Mouse (Mus musculus): Measurements from ENCODE around the gene Skap2. TPM values are rescaled to one million over a fixed set of nuclear protein-coding genes. Genes with fewer than 3 reads are reported as not detected.

The Skap2 gene
- total RNA-seq (2021): 1 to 10 TPM; 2.1 to 3.6 TPM
- long read RNA-seq, experiment 1, partial matches to known transcripts: 0 of 3 reads
- long read RNA-seq, experiment 1, other reads (novel, unspliced or antisense): 1 of 3 reads
- long read RNA-seq, experiment 2, partial matches to known transcripts: 0 of 4 reads
- long read RNA-seq, experiment 2, other reads (novel, unspliced or antisense): 2 of 4 reads

DNA sequence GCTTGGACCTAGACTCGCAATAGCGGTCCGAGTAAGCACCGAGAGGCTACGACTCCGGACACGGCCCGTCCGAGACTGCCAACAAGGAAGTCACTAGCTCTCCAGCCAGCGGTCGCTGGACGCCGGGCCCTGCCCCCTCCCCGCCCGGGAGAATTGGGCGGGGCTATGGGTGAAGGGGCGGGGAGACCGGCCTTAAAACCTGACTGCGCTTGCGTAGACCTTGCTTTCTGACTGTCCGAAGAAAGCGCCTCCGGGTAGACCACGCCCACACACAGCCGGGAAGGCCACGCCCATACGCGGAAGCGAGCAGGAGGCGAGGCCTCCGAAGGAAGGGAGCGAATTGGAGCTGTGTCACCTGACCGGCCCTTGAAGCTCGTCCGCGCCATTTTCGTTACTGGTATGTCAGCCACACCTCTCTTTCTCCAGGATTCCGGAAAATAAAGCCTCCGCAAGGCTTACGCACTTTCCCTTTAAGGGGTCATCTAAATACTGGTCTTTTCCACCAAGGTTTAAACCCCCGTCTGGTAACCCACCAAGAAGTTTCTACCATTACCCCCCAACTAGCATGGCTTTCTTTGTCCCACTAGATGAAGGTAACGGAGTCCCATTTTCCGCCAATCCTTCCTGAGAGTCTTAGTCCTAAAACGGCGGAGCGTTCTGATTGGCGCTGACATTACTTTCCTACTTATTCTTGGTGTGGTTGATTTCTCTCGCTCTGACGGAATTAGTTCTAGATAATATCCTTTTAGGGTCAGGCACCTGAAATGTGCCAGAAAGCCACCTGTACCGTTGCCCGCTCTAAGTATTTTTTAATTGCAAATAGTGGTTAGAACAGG lies at the start of gene Skap2:
Gene Skap2, minus strand, starts transcription at position 141 of the 836 bp plus-strand sequence.
- intact Hi-C loops (cut with DNase I): no loop called here
- DNase-seq: peak; percentile 98

DNA sequence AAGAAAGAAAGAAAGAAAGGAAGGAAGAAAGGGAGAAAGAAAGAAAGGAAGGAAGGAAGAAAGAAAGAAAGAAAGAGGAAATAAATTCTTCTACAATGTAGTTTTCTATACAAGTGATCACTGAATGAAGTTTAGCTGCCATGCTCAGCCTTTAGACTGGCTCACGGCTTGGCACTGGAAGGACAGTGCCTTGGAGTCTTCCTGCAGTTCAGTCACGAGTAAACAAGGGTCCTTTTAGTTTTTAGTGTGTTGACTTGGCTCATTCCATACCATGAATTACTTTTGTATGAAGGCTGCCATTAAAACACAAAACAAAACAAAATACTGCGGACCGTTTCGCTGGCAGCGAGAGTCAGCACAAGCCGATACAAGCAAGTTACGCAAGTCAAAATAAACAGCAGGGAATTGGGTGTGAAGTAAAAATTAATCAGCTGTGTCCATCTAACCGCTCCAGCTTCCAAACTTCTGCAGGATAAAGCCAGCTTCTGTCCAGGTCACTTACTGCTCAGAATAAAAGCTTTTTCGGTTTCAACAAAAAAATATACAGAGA lies 46.6 kb upstream of the Skap2 start:
- no peak for DNase-seq
- intact Hi-C loops (cut with DNase I): no loop called here

DNA sequence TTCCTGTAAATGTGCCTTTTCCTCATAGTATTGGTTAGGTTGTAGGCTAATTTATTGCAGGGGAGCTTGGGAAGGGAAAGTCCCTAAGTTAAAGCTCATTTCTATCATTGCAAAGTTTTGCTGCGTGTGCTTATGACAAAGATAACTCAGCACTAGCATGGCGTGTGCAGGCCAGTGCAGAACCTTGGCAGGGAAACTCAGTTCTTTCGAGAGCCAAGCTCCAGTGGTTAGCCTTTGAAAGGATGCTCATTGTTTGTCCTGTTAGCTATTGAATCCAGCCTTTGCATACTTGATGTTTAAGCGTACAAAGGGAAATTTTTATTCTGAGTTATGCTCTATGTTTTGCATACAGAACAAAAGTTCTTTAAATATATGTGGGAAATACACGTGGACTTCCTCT lies 45.8 kb upstream of the Skap2 start:
- no peak for DNase-seq
- intact Hi-C loops (cut with DNase I): no loop called here

DNA sequence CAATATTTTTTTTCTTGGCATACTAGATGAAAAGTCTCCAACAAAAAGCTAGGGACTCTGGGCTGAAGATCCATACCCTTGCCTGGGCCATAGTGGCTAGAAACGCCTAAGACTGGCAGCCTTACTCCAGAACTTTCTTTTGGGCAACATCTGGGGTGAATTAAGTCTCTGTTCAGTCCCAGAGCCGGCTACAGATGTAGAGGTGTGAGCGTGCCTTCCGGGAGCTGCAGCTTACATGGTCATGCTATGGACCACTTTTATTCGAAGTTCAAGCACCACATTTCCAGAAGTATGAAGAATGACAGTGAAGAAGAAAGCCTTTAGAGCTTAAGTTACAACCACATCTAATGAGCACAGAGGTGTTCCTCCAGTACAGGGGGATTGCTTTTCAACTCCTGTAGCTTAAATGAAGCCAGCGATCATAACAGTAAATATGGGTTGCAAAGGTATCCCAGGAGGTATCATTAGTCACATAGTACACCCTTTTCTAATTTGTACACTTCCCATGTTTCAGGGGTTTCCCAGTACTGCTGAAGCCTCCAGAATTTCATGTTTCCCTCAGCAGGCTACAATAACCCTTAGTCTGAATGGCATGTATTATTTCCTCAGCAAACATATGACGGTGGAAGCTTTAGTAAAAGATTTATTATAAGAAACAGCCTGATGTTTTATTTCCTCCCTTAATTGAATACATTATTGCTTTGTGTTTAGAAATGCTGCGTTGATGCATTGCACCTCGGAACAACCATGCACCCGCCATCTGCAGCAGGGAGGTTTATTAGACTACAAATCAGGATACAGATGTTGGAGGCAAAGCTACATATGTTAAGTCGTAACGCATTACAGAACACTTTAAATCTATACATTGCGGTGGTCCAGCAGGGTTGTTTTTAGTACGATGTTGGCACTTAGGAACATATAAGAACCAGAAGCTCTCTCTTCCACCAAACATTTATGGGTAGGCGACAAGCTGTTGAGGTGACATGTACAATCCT lies 41.5 kb upstream of the Skap2 start:
- intact Hi-C loops (cut with DNase I): no loop called here
- DNase-seq: no peak

DNA sequence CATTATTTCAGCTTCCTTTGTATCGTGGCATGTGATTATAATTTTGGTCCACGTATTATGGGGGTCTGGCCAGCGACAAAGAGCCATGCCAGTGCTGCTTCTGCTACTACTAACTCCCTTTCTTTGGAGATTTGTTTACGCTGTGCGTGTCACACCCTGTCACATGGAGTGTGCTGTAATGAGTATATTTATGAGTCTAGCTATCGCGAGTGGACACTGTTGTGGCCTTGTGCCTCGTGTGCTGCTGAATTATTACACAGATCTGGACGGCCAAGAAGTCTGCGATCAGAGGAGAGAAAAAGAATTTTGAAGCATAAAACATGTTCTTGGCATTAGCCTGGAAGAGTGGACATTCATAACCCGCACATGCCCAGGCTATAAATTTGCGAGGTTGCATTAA lies 37.7 kb upstream of the Skap2 start:
- no peak for DNase-seq
- intact Hi-C loops (cut with DNase I): no loop called here

DNA sequence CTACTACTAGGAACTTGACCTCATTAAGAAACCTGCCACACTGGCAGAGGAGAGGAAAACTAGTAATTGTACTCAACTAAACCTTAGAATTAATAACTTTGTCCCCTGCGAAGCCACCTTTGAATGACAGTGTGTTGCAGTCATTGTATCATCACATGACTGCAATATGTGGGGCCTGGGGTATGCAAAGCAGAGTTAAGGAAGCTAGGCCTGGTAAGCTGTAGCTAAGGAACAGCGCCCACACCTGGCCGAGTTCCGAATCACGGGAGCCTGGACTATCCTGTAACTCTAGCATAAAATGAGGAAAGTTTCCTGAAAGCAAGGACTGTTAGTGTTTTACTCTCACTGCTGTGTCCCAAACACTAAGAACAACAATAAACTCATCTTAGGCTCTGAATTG lies 33.2 kb upstream of the Skap2 start:
- no peak for DNase-seq
- intact Hi-C loops (cut with DNase I): no loop called here

DNA sequence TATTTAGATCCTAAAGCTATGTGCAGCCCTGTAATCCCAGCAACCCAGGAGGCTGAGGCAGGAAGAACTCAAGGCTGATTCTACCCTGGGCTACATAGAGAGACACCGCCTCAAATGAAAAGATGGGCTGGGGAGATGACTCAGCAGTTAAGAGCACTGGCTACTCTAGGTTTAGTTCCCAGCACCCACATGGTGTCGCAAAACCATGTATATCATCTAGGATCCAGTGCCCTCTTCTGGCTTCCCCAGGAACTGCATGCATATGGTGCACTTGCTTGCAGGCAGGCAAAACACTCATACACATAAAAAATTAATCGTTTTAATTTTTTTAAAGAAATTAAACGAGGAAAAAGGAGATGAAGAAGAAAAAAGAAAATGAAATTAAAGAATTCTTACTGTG lies 23.7 kb upstream of the Skap2 start:
- no peak for DNase-seq
- intact Hi-C loops (cut with DNase I): no loop called here

DNA sequence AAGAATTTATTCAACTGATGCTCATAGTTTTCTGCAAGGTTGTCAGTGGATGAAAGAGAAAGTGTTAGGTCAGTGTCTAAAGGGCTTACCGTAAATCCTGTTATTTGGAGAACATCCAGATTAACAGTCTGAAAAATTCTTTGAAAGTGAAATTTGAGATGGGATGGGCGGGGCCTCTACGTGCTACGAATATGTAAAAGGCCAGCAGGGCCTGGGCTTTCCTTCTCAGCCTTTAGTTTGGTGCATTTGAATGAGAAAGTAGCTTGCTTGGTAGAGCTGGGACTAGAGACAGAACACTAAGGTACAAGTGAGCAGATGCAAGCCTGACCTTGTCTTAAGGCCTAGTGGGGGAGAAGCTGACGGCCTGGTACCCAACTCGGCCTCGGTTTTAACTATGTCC lies 18.8 kb upstream of the Skap2 start:
- intact Hi-C loops (cut with DNase I): no loop called here
- no peak for DNase-seq

DNA sequence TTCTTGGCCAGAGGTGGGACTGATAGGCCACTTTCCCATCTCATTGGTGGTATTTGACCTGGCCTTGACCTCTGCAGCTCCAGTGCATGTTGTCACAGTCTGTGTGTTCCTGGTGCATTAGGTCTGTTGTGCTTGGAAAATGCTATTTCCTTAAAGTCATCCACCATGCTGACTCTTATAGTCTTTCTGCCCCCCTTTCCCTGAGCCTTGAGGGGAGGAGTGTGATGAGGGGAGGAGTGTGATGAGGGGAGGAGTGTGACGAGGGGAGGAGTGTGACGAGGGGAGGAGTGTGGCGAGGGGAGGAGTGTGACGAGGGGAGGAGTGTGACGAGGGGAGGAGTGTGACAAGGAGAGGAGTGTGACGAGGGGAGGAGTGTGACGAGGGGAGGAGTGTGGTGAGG lies 15.8 kb upstream of the Skap2 start:
- intact Hi-C loops (cut with DNase I): no loop called here
- DNase-seq: no peak

DNA sequence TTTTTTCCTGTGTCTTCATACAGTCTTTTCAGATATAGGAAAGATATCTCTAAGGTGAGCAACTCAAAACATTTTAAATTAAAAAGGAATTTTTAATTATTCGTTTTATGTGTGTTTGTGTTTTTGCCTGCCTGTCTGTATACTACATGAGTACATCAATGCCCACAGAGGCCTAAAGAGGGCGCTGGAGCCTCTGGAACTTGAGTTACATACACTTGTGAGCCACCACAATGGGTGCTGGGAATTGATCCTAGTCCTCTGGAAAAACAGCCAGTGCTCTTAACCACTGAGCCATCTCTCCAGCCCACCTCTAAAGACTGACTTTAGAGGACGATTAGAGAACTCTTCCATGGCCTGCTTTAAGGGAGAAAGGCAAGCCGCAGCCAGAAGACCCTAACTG lies 14.8 kb upstream of the Skap2 start:
- no peak for DNase-seq
- intact Hi-C loops (cut with DNase I): no loop called here

DNA sequence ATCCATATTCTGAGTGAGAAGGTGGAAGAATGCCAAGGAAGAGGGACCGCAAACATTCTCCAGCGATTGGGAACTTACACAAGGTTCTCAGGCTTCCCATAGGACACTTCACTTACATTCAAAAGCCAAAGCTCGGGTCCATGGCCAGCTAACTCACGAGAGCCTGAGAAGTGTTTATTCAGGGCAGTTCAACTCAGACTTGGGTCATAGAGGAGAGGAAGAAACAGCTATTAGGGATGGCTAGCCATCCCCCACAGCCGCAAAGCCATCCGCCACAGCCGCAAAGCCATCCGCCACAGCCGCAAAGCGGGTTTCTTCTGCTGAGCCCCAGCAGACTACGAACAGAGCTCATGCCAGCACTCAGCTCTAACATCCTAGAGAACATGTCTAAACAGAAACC lies 13.9 kb upstream of the Skap2 start:
- intact Hi-C loops (cut with DNase I): no loop called here
- no peak for DNase-seq

DNA sequence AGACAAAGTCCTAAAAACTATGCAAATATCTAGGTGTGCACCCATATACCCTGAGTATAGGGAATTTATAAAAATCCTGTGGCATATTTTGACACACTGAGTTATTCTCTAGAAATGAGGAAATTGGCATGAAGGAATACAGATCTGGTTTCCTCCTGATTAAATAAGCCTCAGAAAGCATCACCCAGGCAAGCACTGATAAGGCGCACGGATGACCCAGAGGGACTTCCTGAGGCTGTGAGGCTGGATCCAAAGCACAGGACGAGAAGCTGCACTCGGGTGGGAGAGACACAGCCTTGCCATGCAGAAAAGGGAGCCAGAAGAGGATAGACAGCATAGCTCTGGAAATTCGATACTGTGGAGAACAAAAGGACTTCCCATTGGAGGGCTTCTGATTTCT lies 12.4 kb upstream of the Skap2 start:
- intact Hi-C loops (cut with DNase I): no loop called here
- no peak for DNase-seq

DNA sequence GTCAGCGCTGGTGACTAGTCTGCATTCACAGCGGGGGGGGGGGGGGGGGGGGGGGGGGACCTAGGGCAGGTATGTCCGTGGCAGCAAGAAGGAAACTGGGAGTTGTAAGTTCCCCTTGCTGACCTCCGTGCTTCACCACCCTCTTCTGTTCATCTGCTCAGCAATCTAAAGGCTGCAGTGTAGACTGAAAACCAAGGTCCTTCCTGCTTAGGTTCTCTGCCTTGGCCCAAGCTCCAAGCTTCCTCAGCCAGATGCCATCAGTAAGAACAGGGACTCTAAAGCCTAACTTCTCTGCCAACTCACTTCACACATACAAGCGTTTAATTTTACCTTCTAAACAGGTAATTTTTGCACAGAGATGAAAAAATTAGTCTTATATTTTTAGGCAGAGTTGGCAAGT lies 10.0 kb upstream of the Skap2 start:
- no peak for DNase-seq
- intact Hi-C loops (cut with DNase I): no loop called here

DNA sequence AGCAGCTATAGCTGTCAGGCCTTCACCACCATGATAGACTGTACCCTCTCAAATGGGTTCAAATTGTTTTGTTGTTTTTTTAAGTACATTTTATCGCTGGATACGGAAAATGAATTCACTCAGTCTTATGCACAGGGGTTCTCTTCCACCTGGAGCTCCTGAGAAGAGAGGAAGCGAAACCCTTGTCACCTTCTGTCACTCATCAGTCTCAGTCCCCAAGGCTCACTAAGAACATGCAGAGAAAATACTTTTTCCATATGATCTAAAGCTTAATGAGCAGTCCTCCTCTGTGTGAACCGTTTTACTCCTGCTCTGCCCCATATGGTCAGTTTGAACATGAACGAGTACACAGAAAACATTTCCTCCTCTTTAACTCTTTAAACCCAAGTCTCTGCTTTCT lies 7.9 kb upstream of the Skap2 start:
- DNase-seq: no peak
- intact Hi-C loops (cut with DNase I): no loop called here

DNA sequence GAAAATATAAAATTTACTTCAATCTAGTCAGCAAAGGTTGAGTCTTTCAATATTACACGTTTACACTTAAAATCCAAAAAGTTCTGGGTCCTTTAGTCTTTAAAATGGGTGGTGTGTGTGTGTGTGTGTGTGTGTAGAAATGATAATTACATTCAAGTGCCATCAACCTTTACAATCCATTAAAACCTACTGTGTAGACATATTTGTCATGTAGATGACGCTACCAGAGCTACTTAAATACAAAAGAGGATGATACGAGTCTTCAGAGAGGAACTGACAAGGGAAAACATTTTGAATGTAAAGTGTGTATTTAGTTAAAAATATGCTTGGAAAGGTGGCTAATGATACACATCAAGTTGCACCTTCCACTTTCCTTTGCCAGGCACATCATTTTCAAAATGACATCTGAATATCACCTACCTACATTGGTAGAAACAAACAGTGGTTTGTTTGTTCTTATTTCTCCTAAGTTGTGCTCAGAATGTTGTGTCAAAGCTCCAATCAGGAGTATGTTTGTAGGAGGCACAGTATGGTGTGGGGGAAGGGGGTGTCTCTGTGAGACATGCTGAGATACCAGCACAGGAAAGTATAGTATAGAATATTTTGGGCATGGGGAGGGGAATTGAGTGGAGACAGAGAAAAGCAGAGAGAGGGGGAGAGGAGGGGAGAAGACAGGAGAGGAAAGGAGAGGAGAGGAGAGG lies 1.0 kb upstream of the Skap2 start:
- intact Hi-C loops (cut with DNase I): no loop called here

DNA sequence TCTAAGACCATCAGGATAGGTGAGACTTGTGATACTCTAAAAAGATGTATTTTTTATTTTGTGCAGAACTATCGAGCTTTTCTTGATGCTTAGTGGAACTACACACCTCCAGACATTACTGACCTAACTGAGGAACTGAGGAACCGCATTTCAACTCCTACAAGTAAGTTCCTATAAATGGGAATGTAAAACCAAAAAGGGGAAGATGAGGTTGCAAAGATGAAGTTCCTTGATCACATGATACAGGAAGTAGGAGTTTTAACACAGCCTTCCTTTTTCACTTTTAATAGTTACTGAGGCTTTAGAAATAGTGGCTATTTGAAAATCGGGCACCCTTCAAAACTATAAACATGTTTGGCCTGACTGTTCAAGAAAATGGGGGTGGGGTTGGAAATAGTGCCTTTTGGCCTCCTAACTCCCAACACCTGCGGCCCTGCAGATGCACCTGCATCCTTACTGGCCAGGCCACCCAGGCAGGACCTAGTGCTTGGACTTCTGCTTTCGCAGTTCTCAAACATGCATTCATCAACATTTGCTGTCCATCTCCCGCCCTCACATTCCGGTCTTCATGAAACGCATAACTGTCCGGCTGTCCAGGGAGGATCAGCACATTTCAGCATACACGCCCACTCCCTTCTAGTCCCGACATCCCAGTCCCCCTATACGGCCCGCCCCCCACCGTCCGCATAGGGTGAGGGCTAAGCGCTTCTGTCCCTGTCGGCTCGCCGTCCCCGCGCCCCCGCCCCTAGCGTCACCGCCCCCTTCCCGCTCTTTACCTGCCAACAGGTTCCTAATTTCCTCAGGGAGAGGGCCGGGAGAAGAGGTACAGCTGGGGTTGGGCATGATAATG lies 565 bp downstream of the Skap2 start:
- intact Hi-C loops (cut with DNase I): no loop called here
- no peak for DNase-seq

More for the DNA sequence above, 1.0 kb upstream of the Skap2 start:
- DNase-seq: no peak

DNA sequence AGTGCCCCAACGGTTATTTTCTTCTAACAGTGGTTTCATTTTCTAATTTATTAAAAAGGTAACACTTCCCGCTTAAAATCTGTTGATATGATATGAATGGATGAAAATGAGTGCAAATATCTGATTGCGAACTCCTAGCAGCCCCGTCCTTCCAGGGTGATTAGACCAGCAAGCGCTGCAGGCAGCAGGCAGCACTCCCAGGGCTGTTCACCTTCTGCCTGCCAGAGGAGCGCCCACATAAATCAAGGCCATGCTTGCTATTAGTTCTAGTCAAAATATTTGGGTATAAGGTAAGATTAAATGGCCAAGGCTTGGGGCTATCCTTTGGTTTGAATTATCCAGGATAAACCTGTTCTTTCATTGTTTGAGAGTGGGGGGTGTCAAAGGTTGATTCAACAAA lies 3.0 kb downstream of the Skap2 start:
- DNase-seq: no peak
- intact Hi-C loops (cut with DNase I): loop anchor here (5.0 kb wide), 3 partner anchors 148 to 832 kb away; partner anchors contain the start of genes Hoxa1 and Hoxa4

DNA sequence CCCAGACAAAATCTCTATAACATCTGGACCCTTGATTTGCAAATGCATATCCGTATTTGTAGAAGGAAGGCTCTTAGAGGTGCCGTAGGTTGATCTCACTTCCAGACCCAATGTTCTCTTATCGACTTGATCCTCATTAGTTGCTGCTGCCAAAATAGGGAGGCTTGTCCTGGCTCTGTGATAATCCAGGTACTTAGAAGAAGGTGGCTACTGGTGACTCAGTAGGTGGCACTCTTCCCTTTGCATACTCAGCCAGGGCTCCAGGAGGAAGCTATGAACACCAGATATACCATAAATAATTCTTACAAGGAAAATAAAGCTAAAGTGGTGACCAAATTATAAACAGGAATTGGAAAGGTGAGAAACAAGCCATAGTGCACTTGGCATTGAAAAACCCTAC lies 3.6 kb downstream of the Skap2 start:
- intact Hi-C loops (cut with DNase I): loop anchor here (5.0 kb wide), 3 partner anchors 149 to 831 kb away; partner anchors contain the start of genes Hoxa1 and Hoxa4
- DNase-seq: no peak

DNA sequence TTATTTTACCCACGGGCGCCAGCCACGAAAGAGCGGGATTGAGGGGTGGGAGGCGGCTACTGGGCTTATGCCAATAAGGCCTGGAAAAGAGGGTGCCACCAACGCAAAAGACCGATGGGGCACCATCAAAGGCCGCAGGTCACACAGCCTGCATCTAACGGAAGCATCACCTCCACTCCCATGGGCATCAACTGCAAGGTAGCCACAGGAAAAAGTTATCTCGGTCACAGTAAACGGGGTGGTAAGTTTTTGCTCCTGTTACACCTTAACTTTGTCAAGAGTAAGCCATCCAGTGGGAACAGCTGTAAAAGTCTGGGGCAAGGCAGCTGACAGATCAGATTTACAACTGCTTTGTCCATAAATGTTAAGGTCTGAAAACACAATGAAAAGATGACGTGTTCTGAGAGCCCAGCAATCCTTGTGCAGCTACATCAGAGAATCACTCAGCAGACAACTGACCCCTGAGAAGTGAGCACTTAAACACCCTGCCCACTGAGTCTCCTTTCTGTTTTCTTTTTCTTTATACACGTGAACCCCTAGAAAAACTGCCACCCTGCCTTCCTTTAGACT lies 5.6 kb downstream of the Skap2 start:
- DNase-seq: no peak
- intact Hi-C loops (cut with DNase I): loop anchor here (5.0 kb wide), 3 partner anchors 151 to 829 kb away; partner anchors contain the start of genes Hoxa1 and Hoxa4

All from gastrocnemius, postnatal 36 days (tissue).